Mouse (Mus musculus): ENCODE measurements around the gene Pla2g5. TPM values are rescaled to one million over a fixed set of nuclear protein-coding genes. Genes with fewer than 3 reads are reported as not detected.

Gene Pla2g5
- total RNA-seq, 2 experiments from 2014 or later: 10.7 to 22.4 TPM

DNA sequence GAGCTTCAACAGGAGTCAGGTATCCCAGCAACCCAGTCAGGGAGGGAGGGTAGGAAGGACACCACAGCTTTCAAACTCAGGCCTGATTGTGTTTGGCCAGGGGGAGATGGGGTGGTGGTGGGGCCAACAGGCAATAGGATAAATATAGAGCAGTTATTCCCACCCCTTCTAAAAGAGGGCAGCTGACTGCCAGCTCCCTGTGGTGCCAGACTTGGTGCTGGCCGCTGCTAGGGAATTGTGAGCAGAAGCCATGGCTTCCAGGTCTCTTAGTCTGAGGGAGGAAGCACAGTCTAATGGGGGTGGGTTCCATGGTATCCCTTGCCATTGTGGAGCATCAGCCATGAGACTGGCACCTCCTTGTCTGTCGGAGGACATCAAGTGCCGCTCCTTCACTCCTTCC, 109.7 kb downstream of the Pla2g5 start:
- DNase-seq (ENCODE audit: low spot score in 2 of 2): no peak

- no peak for DNase-seq (ENCODE audit: low spot score in 2 of 2)
Measured at GRCm38 (mm10) chr4:138752603-138753002, 110.7 kb downstream of the Pla2g5 start.

Other genes with a start within 250 kb of the Pla2g5 start
- gene Vwa5b1, start 227.6 kb downstream of the Pla2g5 start, total RNA-seq (2021): not detected
- under 1 TPM in 1 of 2 experiments, not detected in 1; 0.19 TPM for gene Pla2g2c, start 138.7 kb downstream of the Pla2g5 start, total RNA-seq (2021)
- gene Ubxn10, start 126.3 kb downstream of the Pla2g5 start, total RNA-seq (2021): under 1 TPM; 0.70 to 0.99 TPM
- 10 to 100 TPM; 27.9 to 38.5 TPM for gene Pla2g2f, start 105.9 kb downstream of the Pla2g5 start, total RNA-seq (2021)
- gene Pla2g2d, start 87.7 kb downstream of the Pla2g5 start, total RNA-seq (2021): 1 to 10 TPM; 1.3 to 2.5 TPM
- not detected for gene Gm13030, start 10.5 kb upstream of the Pla2g5 start, total RNA-seq (2021)
- 1 to 10 TPM; 1.6 to 3.1 TPM for gene Pla2g2e, start 14.5 kb upstream of the Pla2g5 start, total RNA-seq (2021)
- 10 to 100 TPM; 12.3 to 13.1 TPM for gene Otud3, start 50.5 kb upstream of the Pla2g5 start, total RNA-seq (2021)
- not detected for gene Rnf186, start 103.6 kb upstream of the Pla2g5 start, total RNA-seq (2021)
- 10 to 100 TPM; 15.1 to 19.0 TPM for gene Tmco4, start 109.4 kb upstream of the Pla2g5 start, total RNA-seq (2021)
- under 1 TPM; 0.23 to 0.42 TPM for gene Htr6, start 212.1 kb upstream of the Pla2g5 start, total RNA-seq (2021)
- 10 to 100 TPM; 47.8 to 57.5 TPM for gene Nbl1, start 229.5 kb upstream of the Pla2g5 start, total RNA-seq (2021)

All from adrenal gland, adult 18-20 months (tissue).